Mouse (Mus musculus) neural tube, embryonic 13.5 days (tissue): ENCODE results near the gene Nr6a1. TPM values are rescaled to one million over a fixed set of nuclear protein-coding genes. Genes with fewer than 3 reads are reported as not detected.

Source experiments
- ATAC-seq: fragments of 200-750 bp; cut with Nextera tagmentation; 2 replicates; pipeline ENCODE4 v1.8.0; 2017; ENCODE audit warnings: low read depth, mild to moderate bottlenecking, moderate TSS enrichment, moderate library complexity
- H3K27ac ChIP-seq: fragments of 300-500 bp; sonication (generic); replicated peaks from 2 replicates; pipeline ENCODE4 v1.5.1; 2015; ENCODE audit warnings: moderate library complexity, mild to moderate bottlenecking, inconsistent platforms
- H3K27me3 ChIP-seq: fragments of 300-500 bp; sonication (generic); 2 replicates; pipeline ENCODE4 v1.6.1; 2015; ENCODE audit warnings: mild to moderate bottlenecking, inconsistent platforms
- H3K36me3 ChIP-seq: fragments of 300-500 bp; sonication (generic); 2 replicates; pipeline ENCODE4 v1.6.1; 2015; ENCODE audit warnings: mild to moderate bottlenecking, inconsistent platforms
- H3K4me1 ChIP-seq: fragments of 300-500 bp; sonication (generic); replicated peaks from 2 replicates; pipeline ENCODE4 v1.6.1; 2015; ENCODE audit warnings: inconsistent platforms
- H3K4me2 ChIP-seq: fragments of 300-500 bp; sonication (generic); 2 replicates; pipeline ENCODE4 v1.6.1; 2015; ENCODE audit warnings: inconsistent platforms, mild to moderate bottlenecking, moderate library complexity
- H3K4me3 ChIP-seq: fragments of 300-500 bp; sonication (generic); 2 replicates; pipeline ENCODE4 v1.5.1; 2015; ENCODE audit warnings: mild to moderate bottlenecking, inconsistent platforms
- H3K9ac ChIP-seq: fragments of 300-500 bp; sonication (generic); 2 replicates; pipeline ENCODE4 v1.6.1; 2015; ENCODE audit warnings: moderate library complexity, mild to moderate bottlenecking, inconsistent platforms
- H3K9me3 ChIP-seq: fragments of 300-500 bp; sonication (generic); 2 replicates; pipeline ENCODE4 v1.6.1; 2016; ENCODE audit warnings: inconsistent platforms
- WGBS: fragments of 180-500 bp; shearing (Covaris S2); methylation state at CpG from one replicate; pipeline ENCODE4 v1.1.7; 2015; 5-methylcytosine and 5-hydroxymethylcytosine counted together
- polyA plus RNA-seq: library from polyadenylated mRNA; unstranded; fragments of >200 nt; fragmentation: Nextera tagmentation; extraction: Ambion mirVana; gene quantifications from 2 replicates; pipeline ENCODE4 v1.2.1, GENCODE M21; 2015

The Nr6a1 gene
- polyA plus RNA-seq, 1 experiment from 2014 or later: 2.9 TPM

- Histone ChIP-seq H3K4me3 (no peak overlapping the region), H3K27ac (no peak overlapping the region), H3K9me3 (no peaks in the 10 kb centered on the region), H3K27me3 (no peaks in the 10 kb centered on the region), H3K4me1 (0 out of 2 replicates have a peak, but pooled peaks cover 5% of the 10 kb centered on the region), H3K9ac (no peak overlapping the region), H3K4me2 (no peak overlapping the region), H3K36me3 (no peaks in the 10 kb centered on the region)
- 76% methylated on average over 5 of the region's 5 CpGs for whole genome bisulfite sequencing
- ATAC-seq: no peak
Observed at GRCm38 (mm10) chr2:38953152-38953883, 25.8 kb upstream of the Nr6a1 start.

- no peak overlapping the region for H3K4me2 ChIP-seq
- no peaks in the 10 kb centered on the region for H3K9me3 ChIP-seq
- ATAC-seq: peak; percentile 65; the same call in 1 of the 2 replicates
- 0 out of 2 replicates have a peak, but pooled peaks cover 5% of the 10 kb centered on the region for H3K4me1 ChIP-seq
- no peaks in the 10 kb centered on the region for H3K27me3 ChIP-seq
- H3K9ac ChIP-seq: no peak overlapping the region
- no peak overlapping the region for H3K4me3 ChIP-seq
- WGBS: 67% methylated on average over 7 of the region's 7 CpGs
- H3K27ac ChIP-seq: no peak overlapping the region
- H3K36me3 ChIP-seq: no peaks in the 10 kb centered on the region
Observed at GRCm38 (mm10) chr2:38950281-38950719, 22.8 kb upstream of the Nr6a1 start.

- ATAC-seq: no peak
- H3K36me3 ChIP-seq: no peaks in the 10 kb centered on the region
- no peak overlapping the region for H3K9ac ChIP-seq
- 0 out of 2 replicates have a peak, but pooled peaks cover 5% of the 10 kb centered on the region for H3K4me1 ChIP-seq
- no peak overlapping the region for H3K4me2 ChIP-seq
- H3K27ac ChIP-seq: no peak overlapping the region
- no peaks in the 10 kb centered on the region for H3K27me3 ChIP-seq
- H3K4me3 ChIP-seq: no peak overlapping the region
- WGBS: 78% methylated on average over 7 of the region's 7 CpGs
- no peaks in the 10 kb centered on the region for H3K9me3 ChIP-seq
Observed at GRCm38 (mm10) chr2:38947566-38947965, 20.1 kb upstream of the Nr6a1 start.

- no peak for ATAC-seq
- no peaks in the 10 kb centered on the region for H3K27me3 ChIP-seq
- 84% methylated on average over 3 of the region's 3 CpGs for WGBS
Observed at GRCm38 (mm10) chr2:38944460-38945161, 17.1 kb upstream of the Nr6a1 start.

GRCm38 (mm10) chr2:38943977-38944376 lies 16.5 kb upstream of the Nr6a1 start:
- Histone ChIP-seq H3K9ac (no peak overlapping the region), H3K36me3 (no peaks in the 10 kb centered on the region), H3K4me1 (no peaks in the 10 kb centered on the region), H3K27me3 (no peaks in the 10 kb centered on the region), H3K4me3 (no peak overlapping the region), H3K4me2 (no peak overlapping the region), H3K9me3 (no peaks in the 10 kb centered on the region), H3K27ac (no peak overlapping the region)
- ATAC-seq: no peak
- WGBS: 44% methylated on average over 2 of the region's 2 CpGs

More at GRCm38 (mm10) chr2:38944460-38945161, 17.1 kb upstream of the Nr6a1 start:
- Histone ChIP-seq H3K9ac (no peak overlapping the region), H3K9me3 (no peaks in the 10 kb centered on the region), H3K27ac (no peak overlapping the region), H3K4me1 (no peaks in the 10 kb centered on the region), H3K4me3 (no peak overlapping the region), H3K4me2 (no peak overlapping the region), H3K36me3 (no peaks in the 10 kb centered on the region)

GRCm38 (mm10) chr2:38943161-38943560 lies 15.7 kb upstream of the Nr6a1 start:
- Histone ChIP-seq H3K27ac (no peak overlapping the region), H3K36me3 (no peaks in the 10 kb centered on the region), H3K9me3 (no peaks in the 10 kb centered on the region), H3K4me3 (no peak overlapping the region), H3K4me2 (no peak overlapping the region), H3K27me3 (no peaks in the 10 kb centered on the region), H3K9ac (no peak overlapping the region), H3K4me1 (no peaks in the 10 kb centered on the region)
- ATAC-seq: no peak
- WGBS: 90% methylated on average over 5 of the region's 5 CpGs

- H3K27me3 ChIP-seq: no peaks in the 10 kb centered on the region
- no peak overlapping the region for H3K27ac ChIP-seq
- no peak overlapping the region for H3K9ac ChIP-seq
- H3K36me3 ChIP-seq: no peaks in the 10 kb centered on the region
- H3K4me3 ChIP-seq: no peak overlapping the region
- WGBS: 88% methylated on average over 2 of the region's 2 CpGs
- H3K4me1 ChIP-seq: no peaks in the 10 kb centered on the region
- no peak for ATAC-seq
- H3K4me2 ChIP-seq: no peak overlapping the region
- no peaks in the 10 kb centered on the region for H3K9me3 ChIP-seq
Observed at GRCm38 (mm10) chr2:38941898-38942297, 14.4 kb upstream of the Nr6a1 start.

- Histone ChIP-seq H3K9me3 (no peaks in the 10 kb centered on the region), H3K4me2 (no peak overlapping the region), H3K36me3 (no peaks in the 10 kb centered on the region), H3K27ac (no peak overlapping the region), H3K4me3 (no peak overlapping the region), H3K4me1 (no peaks in the 10 kb centered on the region), H3K27me3 (no peaks in the 10 kb centered on the region), H3K9ac (no peak overlapping the region)
- WGBS: 88% methylated on average over 14 of the region's 14 CpGs
- ATAC-seq: no peak
Observed at GRCm38 (mm10) chr2:38941426-38941825, 13.9 kb upstream of the Nr6a1 start.

- Histone ChIP-seq H3K36me3 (no peaks in the 10 kb centered on the region), H3K27me3 (no peaks in the 10 kb centered on the region), H3K4me3 (no peak overlapping the region), H3K4me2 (no peak overlapping the region), H3K4me1 (peaks cover 9% of the 10 kb centered on the region), H3K27ac (no peak overlapping the region), H3K9ac (no peak overlapping the region), H3K9me3 (no peaks in the 10 kb centered on the region)
- WGBS: 73% methylated on average over 2 of the region's 2 CpGs
- ATAC-seq: no peak
Observed at GRCm38 (mm10) chr2:38939047-38939446, 11.6 kb upstream of the Nr6a1 start.

GRCm38 (mm10) chr2:38938007-38938406 lies 10.5 kb upstream of the Nr6a1 start:
- Histone ChIP-seq H3K27me3 (no peaks in the 10 kb centered on the region), H3K4me2 (no peak overlapping the region), H3K9ac (no peak overlapping the region), H3K4me1 (peaks cover 13% of the 10 kb centered on the region), H3K36me3 (no peaks in the 10 kb centered on the region), H3K27ac (no peak overlapping the region), H3K4me3 (no peak overlapping the region), H3K9me3 (no peaks in the 10 kb centered on the region)
- WGBS: 92% methylated on average over 1 of the region's 1 CpGs
- no peak for ATAC-seq

- Histone ChIP-seq H3K4me3 (no peak overlapping the region), H3K9ac (no peak overlapping the region), H3K4me2 (no peak overlapping the region), H3K36me3 (no peaks in the 10 kb centered on the region), H3K9me3 (no peaks in the 10 kb centered on the region), H3K4me1 (peaks cover 15% of the 10 kb centered on the region), H3K27me3 (no peaks in the 10 kb centered on the region), H3K27ac (no peak overlapping the region)
- 80% methylated on average over 3 of the region's 3 CpGs for WGBS
- ATAC-seq: no peak
Observed at GRCm38 (mm10) chr2:38937396-38937795, 9.9 kb upstream of the Nr6a1 start.

- H3K4me2 ChIP-seq: no peak overlapping the region
- H3K4me1 ChIP-seq: peaks cover 20% of the 10 kb centered on the region
- H3K9me3 ChIP-seq: no peaks in the 10 kb centered on the region
- 80% methylated on average over 9 of the region's 9 CpGs for WGBS
- no peak overlapping the region for H3K4me3 ChIP-seq
- H3K36me3 ChIP-seq: no peaks in the 10 kb centered on the region
- no peaks in the 10 kb centered on the region for H3K27me3 ChIP-seq
- 0 out of 2 replicates have a peak overlapping the region, but pooled peaks have one; percentile 13 for H3K9ac ChIP-seq
- H3K27ac ChIP-seq: no peak overlapping the region
- no peak for ATAC-seq
Observed at GRCm38 (mm10) chr2:38936721-38937378, 9.4 kb upstream of the Nr6a1 start.
